Mouse (Mus musculus) embryonic facial prominence, embryonic 14.5 days (tissue): ENCODE results near the gene Kdm5b. TPM values are rescaled to one million over a fixed set of nuclear protein-coding genes. Genes with fewer than 3 reads are reported as not detected.
A peak's percentile ranks its signal among the peaks of the same experiment; 100 is the strongest.
"Not testable (repeated sequence)": the region's sequence is repeated elsewhere in the genome, so short reads cannot be mapped to it uniquely, and the experiment has no call there.

Experiments
- ATAC-seq: fragments of 200-750 bp; cut with Nextera tagmentation; 2 replicates; pipeline ENCODE4 v1.8.0; 2017; ENCODE audit warnings: low read depth, moderate number of reproducible peaks, moderate TSS enrichment
- DNase-seq: peaks from one replicate; pipeline ENCODE4 v3.0.0-alpha.2; 2015; ENCODE audit warnings: low spot score
- H3K27ac ChIP-seq: fragments of 300-500 bp; sonication (generic); replicated peaks from 2 replicates; pipeline ENCODE4 v1.5.1; 2014; ENCODE audit warnings: low read depth, mild to moderate bottlenecking, low read length, moderate library complexity
- H3K27me3 ChIP-seq: fragments of 300-500 bp; sonication (generic); replicated peaks from 2 replicates; pipeline ENCODE4 v1.6.1; 2014; ENCODE audit warnings: low read length; ENCODE audit not compliant: control insufficient read depth, insufficient read depth
- H3K36me3 ChIP-seq: fragments of 300-500 bp; sonication (generic); 2 replicates; pipeline ENCODE4 v1.6.1; 2014; ENCODE audit warnings: low read length, mixed read lengths; ENCODE audit not compliant: control insufficient read depth, insufficient read depth
- H3K4me1 ChIP-seq: fragments of 300-500 bp; sonication (generic); 2 replicates; pipeline ENCODE4 v1.6.1; 2014; ENCODE audit warnings: antibody characterized with exemption, low read length; ENCODE audit not compliant: control insufficient read depth, insufficient read depth
- H3K4me2 ChIP-seq: fragments of 300-500 bp; sonication (generic); 2 replicates; pipeline ENCODE4 v1.6.1; 2014; ENCODE audit warnings: low read depth, mild to moderate bottlenecking, low read length, moderate library complexity, mixed read lengths
- H3K4me3 ChIP-seq: fragments of 300-500 bp; sonication (generic); 2 replicates; pipeline ENCODE4 v1.5.1; 2014; ENCODE audit warnings: low read depth, mild to moderate bottlenecking, low read length
- H3K9ac ChIP-seq: fragments of 300-500 bp; sonication (generic); 2 replicates; pipeline ENCODE4 v1.6.1; 2014; ENCODE audit warnings: low read depth, mild to moderate bottlenecking, low read length, moderate library complexity, mixed read lengths
- H3K9me3 ChIP-seq: fragments of 300-500 bp; sonication (generic); 2 replicates; pipeline ENCODE4 v1.6.1; 2016; ENCODE audit warnings: low read length; ENCODE audit not compliant: control insufficient read depth
- WGBS: fragments of 180-500 bp; shearing (Covaris S2); extraction: QIAGEN DNeasy Blood & Tissue Kit; methylation state at CpG from one replicate; pipeline ENCODE4 v1.1.7; 2014; 5-methylcytosine and 5-hydroxymethylcytosine counted together
- polyA plus RNA-seq: library from polyadenylated mRNA; unstranded; fragments of >200 nt; fragmentation: Nextera tagmentation; extraction: Ambion mirVana; gene quantifications from 2 replicates; pipeline ENCODE4 v1.2.1, GENCODE M21; 2014

The Kdm5b gene
- 63.0 and 68.5 TPM in 2 replicates for polyA plus RNA-seq

DNA sequence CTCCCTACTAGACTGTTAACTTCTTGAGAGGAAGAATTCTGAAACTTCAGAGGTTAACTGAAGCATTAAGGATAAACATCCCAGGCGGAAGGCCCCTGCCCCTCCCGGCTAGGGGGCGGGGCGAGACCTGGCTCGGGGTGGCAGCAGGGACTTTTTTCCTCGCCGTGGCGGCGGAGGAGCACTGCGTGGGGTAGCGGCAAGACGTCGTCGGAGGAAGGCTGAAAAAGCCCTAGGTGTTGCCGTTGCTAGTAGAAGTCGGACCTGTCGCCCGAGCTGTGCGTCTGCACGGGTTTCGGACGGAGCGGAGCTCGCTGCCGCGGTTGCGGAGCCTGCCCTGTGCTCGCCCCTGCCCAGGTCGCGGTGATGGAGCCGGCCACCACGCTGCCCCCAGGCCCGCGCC lies at the start of gene Kdm5b:
TSS of gene Kdm5b (plus strand) at position 196 of the 400 bp plus-strand sequence.
- ATAC-seq, result peak; percentile 19; the same call in 1 of the 2 replicates

DNA sequence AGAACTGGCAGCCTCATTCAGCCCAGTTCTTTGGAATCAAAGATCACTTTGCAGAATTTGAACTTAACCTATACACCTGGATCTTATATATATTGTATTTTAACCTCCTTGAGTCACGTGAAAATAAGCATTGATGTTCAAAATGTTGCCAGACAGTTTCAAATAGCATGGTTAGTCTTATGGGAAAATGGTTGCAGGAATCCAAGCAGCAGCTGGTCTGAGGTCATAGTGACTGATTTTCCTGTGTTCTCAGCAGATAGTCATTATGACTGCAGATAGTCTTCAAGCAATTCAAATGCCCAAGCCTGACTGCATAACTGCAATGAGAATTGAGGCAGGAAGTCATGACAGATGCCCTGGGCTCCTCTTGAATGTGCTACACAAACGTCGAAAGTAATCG lies 47.8 kb upstream of the Kdm5b start:
- Histone ChIP-seq H3K4me2 (0 out of 2 replicates have a peak overlapping the region, but pooled peaks have one; percentile 70), H3K9ac (no peak overlapping the region), H3K36me3 (peaks cover 19% of the 10 kb centered on the region), H3K27me3 (peaks cover 18% of the 10 kb centered on the region), H3K9me3 (no peaks in the 10 kb centered on the region), H3K27ac (no peak overlapping the region), H3K4me3 (no peak overlapping the region), H3K4me1 (peaks cover 21% of the 10 kb centered on the region)
- DNase-seq (no peak), ATAC-seq (no peak)
- WGBS, result 43% methylated on average over 4 of the region's 4 CpGs

More for the DNA sequence above, at the start of gene Kdm5b:
- Histone ChIP-seq H3K4me1 (peaks cover 14% of the 10 kb centered on the region), H3K4me3 (peak within 1 kb of the TSS; percentile 100), H3K9me3 (no peaks in the 10 kb centered on the region), H3K36me3 (no peaks in the 10 kb centered on the region), H3K4me2 (peak within 1 kb of the TSS; percentile 58), H3K9ac (peak within 1 kb of the TSS; percentile 100), H3K27ac (peak within 1 kb of the TSS; percentile 94), H3K27me3 (no peaks in the 10 kb centered on the region)
- DNase-seq, result peak; percentile 94
- WGBS, result 0% methylated on average over 10 of the region's 34 CpGs

DNA sequence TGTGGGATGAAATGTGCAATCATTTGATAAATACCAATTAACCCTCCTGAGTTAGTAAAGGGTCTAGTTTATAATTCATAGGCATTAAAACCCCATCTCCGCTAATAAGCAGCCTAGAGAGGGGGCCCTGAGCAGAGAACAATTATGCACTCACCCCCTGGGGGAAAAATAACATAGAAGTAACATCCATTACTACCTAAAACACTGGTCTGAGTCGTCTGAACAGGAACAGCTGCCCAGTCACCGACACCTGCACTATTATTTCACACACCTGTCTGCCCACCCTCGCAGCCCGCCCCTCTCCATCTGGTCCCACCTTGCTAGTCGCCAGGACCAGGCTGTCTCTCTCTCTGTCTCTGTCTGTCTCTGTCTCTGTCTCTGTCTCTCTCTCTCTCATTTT lies 47.4 kb upstream of the Kdm5b start:
- no peak for ATAC-seq
- Histone ChIP-seq H3K27me3 (peaks cover 18% of the 10 kb centered on the region), H3K9ac (no peak overlapping the region), H3K27ac (no peak overlapping the region), H3K4me3 (no peak overlapping the region; the same call in 1 of the 2 replicates), H3K4me1 (peaks cover 21% of the 10 kb centered on the region), H3K36me3 (peaks cover 15% of the 10 kb centered on the region), H3K9me3 (no peaks in the 10 kb centered on the region), H3K4me2 (peak overlapping the region; percentile 70; the same call in 1 of the 2 replicates)
- WGBS, result 48% methylated on average over 6 of the region's 6 CpGs
- no peak for DNase-seq

DNA sequence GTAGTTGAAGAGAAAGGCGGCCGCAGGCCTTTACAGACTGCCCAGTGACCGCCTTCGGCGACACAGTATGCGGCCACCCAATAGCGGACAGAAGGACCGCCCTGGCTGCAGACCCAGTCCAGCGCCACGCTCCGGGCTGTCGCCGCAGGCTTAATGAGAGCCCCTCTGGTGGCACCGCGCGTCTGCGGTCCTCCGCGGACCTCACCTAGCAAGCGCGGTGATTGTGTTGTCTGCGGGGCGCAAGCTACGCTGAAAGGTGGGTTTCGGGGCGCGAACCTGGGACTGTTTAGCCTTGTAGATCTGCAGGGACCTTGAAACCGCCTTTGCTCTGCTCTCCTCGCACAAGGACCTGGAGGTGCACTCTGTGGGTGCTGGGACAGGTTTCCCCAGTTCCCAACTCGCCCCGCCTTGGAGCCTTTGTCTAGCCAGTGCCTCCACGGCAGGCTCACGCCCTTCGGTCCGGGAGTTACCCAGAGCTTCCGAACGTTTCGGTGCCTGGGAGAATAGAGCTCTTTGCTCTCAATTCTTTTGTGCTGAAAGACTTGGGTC lies 46.6 kb upstream of the Kdm5b start:
- peak overlapping the region; percentile 41 for H3K4me3 ChIP-seq
- H3K4me2 ChIP-seq, result peak overlapping the region; percentile 70
- H3K36me3 ChIP-seq, result peaks cover 7% of the 10 kb centered on the region; the same call in 1 of the 2 replicates
- DNase-seq (peak; percentile 80), ATAC-seq (peak; percentile 62)
- H3K9ac ChIP-seq, result peak overlapping the region; percentile 36
- H3K9me3 ChIP-seq, result no peaks in the 10 kb centered on the region
- peaks cover 18% of the 10 kb centered on the region for H3K27me3 ChIP-seq
- 3% methylated on average over 23 of the region's 38 CpGs for WGBS
- H3K27ac ChIP-seq, result no peak overlapping the region
- peaks cover 21% of the 10 kb centered on the region for H3K4me1 ChIP-seq

DNA sequence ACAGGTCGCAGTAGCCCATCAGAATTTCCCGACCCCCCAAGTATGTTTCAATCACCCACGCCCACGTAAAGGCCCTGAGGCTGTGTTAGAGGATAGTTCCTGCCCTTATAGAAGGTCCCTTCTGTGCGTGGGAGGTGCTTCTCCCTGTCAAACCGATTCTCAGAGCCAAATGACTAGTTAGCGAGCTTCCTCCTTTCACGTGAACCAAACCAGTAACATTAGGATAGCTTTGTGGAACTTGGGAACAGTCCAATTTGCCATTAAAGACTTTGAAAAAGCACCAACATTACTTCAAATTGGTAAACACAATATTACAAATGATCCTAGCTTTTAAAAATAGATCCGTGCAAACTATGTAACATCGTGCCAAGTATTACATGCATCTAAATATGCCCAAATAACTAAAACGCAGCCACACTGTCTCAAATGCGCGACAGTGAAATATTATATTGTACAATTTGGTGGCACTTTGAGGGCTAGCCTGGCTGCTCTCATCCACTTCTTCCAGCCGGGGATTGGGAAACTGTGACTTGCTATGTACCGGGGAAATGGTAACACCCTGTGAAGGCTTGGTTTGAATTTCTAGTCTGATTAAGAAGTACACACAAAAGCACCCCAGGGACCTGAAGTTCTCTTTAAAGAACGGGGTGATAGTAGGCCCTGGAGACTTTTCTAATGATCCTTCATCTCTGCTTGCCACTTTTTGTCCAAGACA lies 45.9 kb upstream of the Kdm5b start:
- peak overlapping the region; percentile 36 for H3K9ac ChIP-seq
- no peaks in the 10 kb centered on the region for H3K9me3 ChIP-seq
- H3K4me1 ChIP-seq, result peaks cover 21% of the 10 kb centered on the region
- no peak overlapping the region for H3K27ac ChIP-seq
- H3K36me3 ChIP-seq, result 0 out of 2 replicates have a peak, but pooled peaks cover 5% of the 10 kb centered on the region
- 36% methylated on average over 16 of the region's 16 CpGs for WGBS
- peaks cover 18% of the 10 kb centered on the region for H3K27me3 ChIP-seq
- ATAC-seq, result no peak
- peak overlapping the region; percentile 41 for H3K4me3 ChIP-seq
- peak; percentile 52 for DNase-seq
- peak overlapping the region; percentile 70 for H3K4me2 ChIP-seq

DNA sequence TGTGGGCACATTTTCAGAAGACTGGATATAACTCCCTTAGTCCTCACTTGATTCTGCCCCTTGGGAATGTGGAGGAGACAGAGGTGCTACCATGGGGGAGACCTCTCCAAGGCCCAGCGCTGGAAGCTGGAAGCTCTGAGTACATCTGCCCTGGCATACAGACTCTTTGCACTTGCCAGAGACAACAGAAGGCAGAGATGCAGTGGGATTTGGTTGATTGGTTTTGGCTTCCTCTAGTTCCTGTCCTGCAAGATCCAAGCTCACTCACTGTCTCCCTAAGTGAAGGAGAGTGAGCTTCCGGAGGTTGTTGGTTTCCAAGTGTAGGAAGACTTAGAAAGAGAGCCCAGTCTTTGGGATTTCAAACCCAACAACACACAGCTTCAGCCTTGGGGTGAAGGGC lies 44.1 kb upstream of the Kdm5b start:
- Histone ChIP-seq H3K27ac (peak overlapping the region; percentile 79), H3K9me3 (no peaks in the 10 kb centered on the region), H3K4me1 (peaks cover 21% of the 10 kb centered on the region), H3K27me3 (peaks cover 18% of the 10 kb centered on the region), H3K36me3 (no peaks in the 10 kb centered on the region), H3K4me2 (no peak overlapping the region), H3K4me3 (no peak overlapping the region), H3K9ac (no peak overlapping the region)
- WGBS, result 57% methylated on average over 2 of the region's 2 CpGs
- DNase-seq, result peak; percentile 65
- ATAC-seq, result no peak

DNA sequence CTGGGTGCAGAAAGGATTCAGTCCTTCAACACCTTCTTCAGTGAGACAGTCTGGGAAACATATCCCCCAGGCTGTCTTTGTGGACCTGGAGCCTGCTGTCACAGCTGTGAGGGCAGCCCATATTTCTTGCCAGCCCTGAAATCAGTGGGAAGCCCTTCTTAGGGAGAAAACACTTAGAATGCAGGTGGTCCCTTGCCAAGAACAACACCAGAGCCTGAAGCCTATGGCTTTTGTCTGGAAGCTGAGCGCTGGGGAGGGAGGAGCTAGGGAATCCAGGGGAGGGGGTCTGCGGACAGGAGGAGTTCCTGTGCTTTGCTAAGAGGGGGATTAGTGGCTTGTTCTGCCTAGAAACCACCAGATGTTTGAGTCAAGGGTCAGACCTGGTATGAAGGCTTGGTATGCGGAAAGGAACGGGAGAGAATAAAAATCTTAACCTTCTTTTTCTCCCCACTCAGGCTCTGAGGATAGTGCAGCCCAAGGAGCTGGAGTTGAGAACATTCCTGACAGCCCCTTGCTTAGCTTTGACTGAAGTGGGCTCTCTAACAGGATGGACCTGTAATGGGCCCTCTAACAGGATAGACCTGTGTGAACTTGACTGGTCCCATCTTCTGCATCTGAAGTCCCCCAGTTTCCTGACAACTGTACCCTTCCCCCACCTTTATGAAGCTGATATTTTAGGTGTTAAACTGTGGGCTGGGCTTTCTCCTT lies 43.3 kb upstream of the Kdm5b start:
- 8% methylated on average over 4 of the region's 4 CpGs for WGBS
- DNase-seq (peak; percentile 93), ATAC-seq (peak; percentile 58)
- Histone ChIP-seq H3K4me2 (peak overlapping the region; percentile 11; the same call in 1 of the 2 replicates), H3K4me3 (no peak overlapping the region), H3K27me3 (peaks cover 18% of the 10 kb centered on the region), H3K9ac (no peak overlapping the region), H3K36me3 (no peaks in the 10 kb centered on the region), H3K9me3 (no peaks in the 10 kb centered on the region), H3K4me1 (peaks cover 21% of the 10 kb centered on the region), H3K27ac (peak overlapping the region; percentile 79)

DNA sequence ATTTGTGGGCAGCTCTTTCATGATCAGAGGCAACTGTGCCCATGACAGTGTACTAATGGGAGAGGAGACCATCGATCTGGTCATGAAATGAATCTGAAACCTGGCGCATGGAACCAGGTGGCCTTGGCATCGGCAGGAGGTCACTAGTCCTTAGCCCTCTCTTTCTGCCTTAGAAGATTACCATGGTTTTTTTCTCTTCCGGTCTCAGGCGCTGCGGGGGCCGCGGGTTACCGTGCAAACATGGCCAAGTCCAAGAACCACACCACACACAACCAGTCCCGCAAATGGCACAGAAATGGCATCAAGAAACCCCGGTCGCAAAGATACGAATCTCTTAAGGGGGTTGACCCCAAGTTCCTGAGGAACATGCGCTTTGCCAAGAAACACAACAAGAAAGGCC lies 42.1 kb upstream of the Kdm5b start:
- DNase-seq, H3K4me2 ChIP-seq, H3K4me3 ChIP-seq, ATAC-seq, H3K27ac ChIP-seq, H3K36me3 ChIP-seq, H3K9ac ChIP-seq, H3K27me3 ChIP-seq, H3K9me3 ChIP-seq: not testable (repeated sequence)
- 92% methylated on average over 14 of the region's 14 CpGs for WGBS
- peaks cover 16% of the 10 kb centered on the region for H3K4me1 ChIP-seq
